Mouse (Mus musculus) effector memory CD4-positive, alpha-beta T cell, adult 7 months (primary cell): ENCODE measurements around the gene Gid8. TPM values are rescaled to one million over a fixed set of nuclear protein-coding genes. Genes with fewer than 3 reads are reported as not detected.

Experiments
- polyA plus RNA-seq: library from polyadenylated mRNA; unstranded; fragments of 100-300 nt; shearing (Covaris generic); gene quantifications from one replicate; pipeline ENCODE4 v1.2.1, GENCODE M21; 2017

Gid8 gene
- 21.9 TPM for polyA plus RNA-seq

DNA sequence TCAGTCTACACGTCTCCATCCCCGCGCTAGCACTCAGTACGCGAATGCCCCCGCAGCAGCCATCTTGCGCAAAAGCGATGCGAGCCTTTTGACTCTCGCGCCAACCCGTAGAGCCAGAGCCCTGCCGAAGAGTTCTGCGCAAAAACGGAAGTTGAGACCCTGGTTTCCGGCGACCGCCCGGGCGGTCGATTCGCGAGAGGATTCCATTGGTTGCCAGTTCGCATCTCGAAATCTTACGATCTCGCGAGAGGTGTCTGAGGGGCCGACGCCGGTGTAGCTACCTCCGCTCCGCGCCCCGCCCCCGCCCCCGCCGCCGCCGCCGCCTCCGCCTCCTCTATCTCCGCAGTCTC lies at the start of gene Gid8, which contains the start of gene Dido1:
Gid8 (plus strand) TSS at position 195 of the 350 bp plus-strand sequence.
Dido1 (minus strand) TSS at position 77 of the 350 bp plus-strand sequence.

DNA sequence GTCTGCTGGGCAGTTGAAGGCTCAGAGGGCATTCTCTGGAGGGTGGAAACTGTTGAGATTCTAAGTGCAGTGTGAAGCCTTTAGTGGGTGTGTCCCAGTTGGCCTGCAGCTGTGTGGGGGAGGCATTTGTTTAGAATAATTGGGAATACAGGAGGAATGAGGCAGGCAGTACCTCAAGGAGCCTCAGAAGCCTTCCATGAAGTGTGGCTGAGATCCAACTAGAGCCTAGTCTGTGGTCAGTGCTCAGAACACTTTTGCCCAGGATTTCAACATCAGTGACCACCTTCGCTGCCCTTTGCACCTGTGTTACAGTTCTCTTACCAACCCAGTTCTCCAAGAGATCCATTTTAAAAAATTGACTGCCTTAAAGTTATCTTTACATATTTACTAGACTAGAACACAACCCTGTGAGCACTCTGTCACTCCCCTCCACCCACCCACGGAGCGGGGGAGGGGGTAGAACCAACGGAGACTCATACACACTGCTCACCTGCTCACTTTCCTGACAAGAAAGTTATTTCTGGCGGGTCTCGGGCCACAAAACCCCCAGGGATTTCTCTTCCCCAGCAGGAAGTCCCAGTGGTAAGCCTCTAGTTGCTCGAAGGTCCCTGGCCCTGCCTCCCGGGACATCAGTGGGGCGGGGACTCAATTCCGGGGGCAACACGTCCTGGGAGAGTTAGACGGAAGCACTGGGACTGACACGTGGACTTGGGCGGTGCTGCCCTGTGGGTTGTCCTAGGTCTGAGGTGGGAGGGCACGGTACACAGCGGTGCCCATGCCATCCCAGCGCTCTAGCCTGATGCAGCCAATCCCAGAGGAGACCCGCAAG lies 14.9 kb downstream of the Gid8 start, which contains the start of gene Slc17a9:
Slc17a9 (plus strand) TSS at position 679 of the 829 bp plus-strand sequence.

Other genes with a start within 250 kb of the Gid8 start
- 0.22 TPM for gene Ntsr1, start 210.1 kb upstream of the Gid8 start, polyA plus RNA-seq
- 38.4 TPM for gene Mrgbp, start 128.8 kb upstream of the Gid8 start, polyA plus RNA-seq
- gene Ogfr, start 120.9 kb upstream of the Gid8 start, polyA plus RNA-seq = 64.8 TPM
- gene Col9a3, start 112.3 kb upstream of the Gid8 start, polyA plus RNA-seq = 1.5 TPM
- gene Tcfl5, start 67.4 kb upstream of the Gid8 start, polyA plus RNA-seq = 0.33 TPM
- 32.9 TPM for gene Dido1, start 118 bp upstream of the Gid8 start, polyA plus RNA-seq
- gene Slc17a9, start 15.1 kb downstream of the Gid8 start, polyA plus RNA-seq = 45.9 TPM
- not detected for gene Bhlhe23, start 66.8 kb downstream of the Gid8 start, polyA plus RNA-seq
- 97.8 TPM for gene Ythdf1, start 210.8 kb downstream of the Gid8 start, polyA plus RNA-seq
- gene Birc7, start 218.9 kb downstream of the Gid8 start, polyA plus RNA-seq = 0.33 TPM
- gene Nkain4, start 244.6 kb downstream of the Gid8 start, polyA plus RNA-seq = not detected